Mouse (Mus musculus): Measurements from ENCODE around the gene Ttc28. TPM values are rescaled to one million over a fixed set of nuclear protein-coding genes. Genes with fewer than 3 reads are reported as not detected.

The Ttc28 gene
- polyA plus RNA-seq, 1 experiment = 5.5 TPM

DNA sequence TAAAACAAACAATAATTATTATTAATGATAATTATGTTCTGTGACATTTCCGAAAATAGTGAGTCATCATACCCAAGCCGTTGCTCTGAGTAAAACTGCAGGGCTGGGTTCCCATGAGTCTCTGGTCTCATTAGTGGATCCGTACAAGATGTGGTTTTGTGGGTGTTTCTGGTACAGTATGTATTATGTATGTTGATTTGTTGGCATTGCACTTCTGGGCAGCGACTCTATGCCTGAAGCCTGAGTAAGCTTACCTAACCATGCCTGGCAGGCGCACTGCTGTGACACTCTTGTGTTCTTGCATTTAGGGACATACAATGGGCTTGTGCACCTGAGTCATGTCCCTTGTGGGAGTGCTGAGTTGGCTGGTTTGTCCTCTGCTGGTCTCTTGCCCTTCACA is 190.3 kb downstream of the Ttc28 start:
- TF ChIP-seq CTCF (IDR thresholded peaks at IDR 0.05; ENCODE audit: borderline replicate concordance, insufficient read depth, low read depth, low read length) (no peak), POLR2A (IDR thresholded peaks at IDR 0.05; ENCODE audit: borderline replicate concordance, insufficient read depth, low read length) (no peak)
- Histone ChIP-seq H3K4me1 (ENCODE audit: control insufficient read depth, insufficient read depth, low read length) (peaks cover 7% of the 10 kb centered on the region), H3K27me3 (ENCODE audit: control insufficient read depth, insufficient read depth, low read length) (no peaks in the 10 kb centered on the region), H3K27ac (ENCODE audit: insufficient read depth, low read length) (no peak overlapping the region), H3K4me3 (replicated peaks; ENCODE audit: insufficient read depth, low read depth, low read length) (no peak overlapping the region)
- WGBS = 82% methylated on average over 5 of the region's 5 CpGs
- DNase-seq = no peak

GRCm38 (mm10) chr5:111070361-111070760 is 190.8 kb downstream of the Ttc28 start:
- DNase-seq = no peak
- TF ChIP-seq POLR2A (IDR thresholded peaks at IDR 0.05; ENCODE audit: borderline replicate concordance, insufficient read depth, low read length) (no peak), CTCF (IDR thresholded peaks at IDR 0.05; ENCODE audit: borderline replicate concordance, insufficient read depth, low read depth, low read length) (no peak)
- Histone ChIP-seq H3K4me1 (ENCODE audit: control insufficient read depth, insufficient read depth, low read length) (peaks cover 7% of the 10 kb centered on the region), H3K27me3 (ENCODE audit: control insufficient read depth, insufficient read depth, low read length) (no peaks in the 10 kb centered on the region), H3K27ac (ENCODE audit: insufficient read depth, low read length) (no peak overlapping the region), H3K4me3 (replicated peaks; ENCODE audit: insufficient read depth, low read depth, low read length) (no peak overlapping the region)
- 95% methylated on average over 6 of the region's 6 CpGs for WGBS

GRCm38 (mm10) chr5:111073316-111073736 is 193.7 kb downstream of the Ttc28 start:
- 65% methylated on average over 6 of the region's 6 CpGs for WGBS
- no peaks in the 10 kb centered on the region for H3K27me3 ChIP-seq (ENCODE audit: control insufficient read depth, insufficient read depth, low read length)
- no peak overlapping the region for H3K27ac ChIP-seq (ENCODE audit: insufficient read depth, low read length)

GRCm38 (mm10) chr5:111074050-111074449 is 194.4 kb downstream of the Ttc28 start:
- DNase-seq = no peak
- Histone ChIP-seq H3K27me3 (ENCODE audit: control insufficient read depth, insufficient read depth, low read length) (no peaks in the 10 kb centered on the region), H3K27ac (ENCODE audit: insufficient read depth, low read length) (no peak overlapping the region), H3K4me1 (ENCODE audit: control insufficient read depth, insufficient read depth, low read length) (peaks cover 7% of the 10 kb centered on the region), H3K4me3 (replicated peaks; ENCODE audit: insufficient read depth, low read depth, low read length) (no peak overlapping the region)
- TF ChIP-seq CTCF (IDR thresholded peaks at IDR 0.05; ENCODE audit: borderline replicate concordance, insufficient read depth, low read depth, low read length) (no peak), POLR2A (IDR thresholded peaks at IDR 0.05; ENCODE audit: borderline replicate concordance, insufficient read depth, low read length) (no peak)
- 68% methylated on average over 7 of the region's 7 CpGs for WGBS

More at GRCm38 (mm10) chr5:111073316-111073736, 193.7 kb downstream of the Ttc28 start:
- Histone ChIP-seq H3K4me3 (replicated peaks; ENCODE audit: insufficient read depth, low read depth, low read length) (no peak overlapping the region), H3K4me1 (ENCODE audit: control insufficient read depth, insufficient read depth, low read length) (peaks cover 7% of the 10 kb centered on the region)
- no peak for TF ChIP-seq POLR2A (IDR thresholded peaks at IDR 0.05; ENCODE audit: borderline replicate concordance, insufficient read depth, low read length)
- DNase-seq = no peak

- WGBS = 64% methylated on average over 5 of the region's 5 CpGs
- Histone ChIP-seq H3K27ac (ENCODE audit: insufficient read depth, low read length) (no peak overlapping the region), H3K27me3 (ENCODE audit: control insufficient read depth, insufficient read depth, low read length) (no peaks in the 10 kb centered on the region), H3K4me3 (replicated peaks; ENCODE audit: insufficient read depth, low read depth, low read length) (no peak overlapping the region), H3K4me1 (ENCODE audit: control insufficient read depth, insufficient read depth, low read length) (peaks cover 4% of the 10 kb centered on the region; the same call in 1 of the 2 replicates)
- DNase-seq = no peak
- TF ChIP-seq POLR2A (IDR thresholded peaks at IDR 0.05; ENCODE audit: borderline replicate concordance, insufficient read depth, low read length) (no peak), CTCF (IDR thresholded peaks at IDR 0.05; ENCODE audit: borderline replicate concordance, insufficient read depth, low read depth, low read length) (no peak)
Measured at GRCm38 (mm10) chr5:111075841-111076240, 196.2 kb downstream of the Ttc28 start.

GRCm38 (mm10) chr5:111077261-111077660 is 197.7 kb downstream of the Ttc28 start:
- TF ChIP-seq POLR2A (IDR thresholded peaks at IDR 0.05; ENCODE audit: borderline replicate concordance, insufficient read depth, low read length) = no peak
- TF ChIP-seq CTCF (IDR thresholded peaks at IDR 0.05; ENCODE audit: borderline replicate concordance, insufficient read depth, low read depth, low read length) = no peak
- Histone ChIP-seq H3K4me3 (replicated peaks; ENCODE audit: insufficient read depth, low read depth, low read length) (no peak overlapping the region), H3K4me1 (ENCODE audit: control insufficient read depth, insufficient read depth, low read length) (peaks cover 4% of the 10 kb centered on the region; the same call in 1 of the 2 replicates), H3K27me3 (ENCODE audit: control insufficient read depth, insufficient read depth, low read length) (no peaks in the 10 kb centered on the region), H3K27ac (ENCODE audit: insufficient read depth, low read length) (no peak overlapping the region)
- DNase-seq = no peak
- WGBS = 86% methylated on average over 9 of the region's 9 CpGs

DNA sequence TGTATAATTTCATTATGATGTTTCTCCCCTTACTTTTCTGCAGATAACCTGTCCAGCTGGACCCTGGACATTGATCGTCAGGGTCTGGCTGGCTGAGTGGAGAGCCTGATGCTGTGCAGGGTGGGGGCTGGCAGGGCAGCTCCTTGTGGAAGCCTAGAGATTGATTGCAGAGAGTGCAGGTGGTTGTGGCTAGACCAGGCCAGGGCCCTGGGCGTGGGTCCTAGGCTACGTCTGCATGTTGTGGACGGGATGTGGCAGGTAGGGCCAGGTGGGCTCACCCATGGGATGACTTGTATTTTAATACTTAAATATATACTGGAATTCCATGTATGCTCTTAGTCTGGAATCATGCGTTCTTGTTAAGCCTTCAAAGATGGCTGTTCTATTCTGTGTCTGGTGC is 201.0 kb downstream of the Ttc28 start:
- Histone ChIP-seq H3K27ac (ENCODE audit: insufficient read depth, low read length) (no peak overlapping the region), H3K4me3 (replicated peaks; ENCODE audit: insufficient read depth, low read depth, low read length) (no peak overlapping the region), H3K27me3 (ENCODE audit: control insufficient read depth, insufficient read depth, low read length) (no peaks in the 10 kb centered on the region), H3K4me1 (ENCODE audit: control insufficient read depth, insufficient read depth, low read length) (no peaks in the 10 kb centered on the region)
- 92% methylated on average over 5 of the region's 5 CpGs for WGBS
- DNase-seq = no peak
- TF ChIP-seq POLR2A (IDR thresholded peaks at IDR 0.05; ENCODE audit: borderline replicate concordance, insufficient read depth, low read length) (no peak), CTCF (IDR thresholded peaks at IDR 0.05; ENCODE audit: borderline replicate concordance, insufficient read depth, low read depth, low read length) (no peak)

DNA sequence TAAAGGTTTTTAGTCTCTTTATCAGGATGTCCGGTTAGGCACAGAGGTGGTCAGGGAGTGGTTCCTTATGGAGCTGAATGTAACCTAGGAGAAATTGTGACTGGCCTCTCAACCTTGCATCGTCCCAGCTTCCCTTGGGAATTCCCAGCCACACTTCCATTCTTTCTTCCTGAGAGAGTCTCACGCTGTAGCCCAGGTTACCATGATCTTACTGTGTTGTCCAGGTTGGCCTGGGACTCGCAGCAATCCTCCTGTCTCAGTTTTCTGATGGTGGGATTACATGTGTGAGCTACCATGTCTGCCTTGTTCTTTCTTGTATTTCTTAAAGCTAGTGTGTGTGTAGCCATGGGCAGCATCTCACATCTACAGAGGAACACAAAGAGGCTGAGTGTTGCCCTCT is 206.2 kb downstream of the Ttc28 start:
- Histone ChIP-seq H3K27ac (ENCODE audit: insufficient read depth, low read length) (no peak overlapping the region), H3K4me3 (replicated peaks; ENCODE audit: insufficient read depth, low read depth, low read length) (no peak overlapping the region), H3K4me1 (ENCODE audit: control insufficient read depth, insufficient read depth, low read length) (no peaks in the 10 kb centered on the region), H3K27me3 (ENCODE audit: control insufficient read depth, insufficient read depth, low read length) (no peaks in the 10 kb centered on the region)
- DNase-seq = no peak
- TF ChIP-seq POLR2A (IDR thresholded peaks at IDR 0.05; ENCODE audit: borderline replicate concordance, insufficient read depth, low read length) (no peak), CTCF (IDR thresholded peaks at IDR 0.05; ENCODE audit: borderline replicate concordance, insufficient read depth, low read depth, low read length) (no peak)
- WGBS = 92% methylated on average over 4 of the region's 4 CpGs
